Mouse (Mus musculus): ENCODE data around the gene Ipo7. TPM values are rescaled to one million over a fixed set of nuclear protein-coding genes. Genes with fewer than 3 reads are reported as not detected.

Gene Ipo7
- polyA plus RNA-seq, 1 experiment from 2014 or later = 41.1 TPM

- DNase-seq (ENCODE audit: low spot score) = no peak
- WGBS = 73% methylated on average over 7 of the region's 7 CpGs
Observed at GRCm38 (mm10) chr7:110091670-110092069, 73.6 kb downstream of the Ipo7 start.

GRCm38 (mm10) chr7:110096332-110096731 lies 78.3 kb downstream of the Ipo7 start:
- Histone ChIP-seq H3K27me3 (ENCODE audit: insufficient read depth, poor library complexity, severe bottlenecking) (no peaks in the 10 kb centered on the region), H3K4me1 (replicated peaks) (peaks cover 6% of the 10 kb centered on the region; the same call in 1 of the 2 replicates), H3K9me3 (no peaks in the 10 kb centered on the region), H3K36me3 (peaks cover 63% of the 10 kb centered on the region), H3K4me3 (no peak overlapping the region), H3K27ac (no peak overlapping the region)
- DNase-seq (ENCODE audit: low spot score) = no peak
- WGBS = 88% methylated on average over 4 of the region's 4 CpGs

More at GRCm38 (mm10) chr7:110091670-110092069, 73.6 kb downstream of the Ipo7 start:
- H3K27me3 ChIP-seq (ENCODE audit: insufficient read depth, poor library complexity, severe bottlenecking) = no peaks in the 10 kb centered on the region
- H3K36me3 ChIP-seq = peaks cover 100% of the 10 kb centered on the region
- no peak overlapping the region for H3K27ac ChIP-seq
- H3K4me1 ChIP-seq (replicated peaks) = no peaks in the 10 kb centered on the region
- H3K9me3 ChIP-seq = no peaks in the 10 kb centered on the region
- H3K4me3 ChIP-seq = no peak overlapping the region

- WGBS = 65% methylated on average over 7 of the region's 7 CpGs
- Histone ChIP-seq H3K4me3 (no peak overlapping the region), H3K36me3 (peaks cover 54% of the 10 kb centered on the region), H3K27me3 (ENCODE audit: insufficient read depth, poor library complexity, severe bottlenecking) (no peaks in the 10 kb centered on the region), H3K9me3 (no peaks in the 10 kb centered on the region), H3K4me1 (replicated peaks) (peaks cover 6% of the 10 kb centered on the region; the same call in 1 of the 2 replicates), H3K27ac (no peak overlapping the region)
- DNase-seq (ENCODE audit: low spot score) = no peak
Observed at GRCm38 (mm10) chr7:110097106-110097793, 79.2 kb downstream of the Ipo7 start.

GRCm38 (mm10) chr7:110100854-110101253 lies 82.8 kb downstream of the Ipo7 start:
- no peak overlapping the region for H3K4me3 ChIP-seq
- 53% methylated on average over 6 of the region's 6 CpGs for WGBS

GRCm38 (mm10) chr7:110101266-110101665 lies 83.2 kb downstream of the Ipo7 start:
- no peaks in the 10 kb centered on the region for H3K27me3 ChIP-seq (ENCODE audit: insufficient read depth, poor library complexity, severe bottlenecking)
- peaks cover 14% of the 10 kb centered on the region for H3K36me3 ChIP-seq
- no peaks in the 10 kb centered on the region for H3K9me3 ChIP-seq
- 77% methylated on average over 5 of the region's 5 CpGs for WGBS
- H3K27ac ChIP-seq = no peak overlapping the region
- H3K4me1 ChIP-seq (replicated peaks) = peaks cover 6% of the 10 kb centered on the region; the same call in 1 of the 2 replicates
- H3K4me3 ChIP-seq = no peak overlapping the region
- DNase-seq (ENCODE audit: low spot score) = no peak

More at GRCm38 (mm10) chr7:110100854-110101253, 82.8 kb downstream of the Ipo7 start:
- Histone ChIP-seq H3K4me1 (replicated peaks) (peaks cover 6% of the 10 kb centered on the region; the same call in 1 of the 2 replicates), H3K36me3 (peaks cover 18% of the 10 kb centered on the region), H3K9me3 (no peaks in the 10 kb centered on the region), H3K27ac (no peak overlapping the region), H3K27me3 (ENCODE audit: insufficient read depth, poor library complexity, severe bottlenecking) (no peaks in the 10 kb centered on the region)
- no peak for DNase-seq (ENCODE audit: low spot score)

GRCm38 (mm10) chr7:110105041-110105440 lies 87.0 kb downstream of the Ipo7 start:
- Histone ChIP-seq H3K9me3 (no peaks in the 10 kb centered on the region), H3K36me3 (no peaks in the 10 kb centered on the region), H3K27me3 (ENCODE audit: insufficient read depth, poor library complexity, severe bottlenecking) (no peaks in the 10 kb centered on the region), H3K4me1 (replicated peaks) (peaks cover 14% of the 10 kb centered on the region), H3K4me3 (no peak overlapping the region), H3K27ac (no peak overlapping the region)
- DNase-seq (ENCODE audit: low spot score) = no peak
- WGBS = 87% methylated on average over 5 of the region's 5 CpGs

Other genes starting within 250 kb of the Ipo7 start
- gene Nrip3, start 236.2 kb upstream of the Ipo7 start, polyA plus RNA-seq (2016; fragmentation: Nextera tagmentation; extraction: Ambion mirVana) = 0.68 and 0.86 TPM in 2 replicates
- 4.7 and 5.8 TPM in 2 replicates for gene Scube2, start 152.6 kb upstream of the Ipo7 start, polyA plus RNA-seq (2016; fragmentation: Nextera tagmentation; extraction: Ambion mirVana)
- gene Dennd5a, start 57.8 kb upstream of the Ipo7 start, polyA plus RNA-seq (2016; fragmentation: Nextera tagmentation; extraction: Ambion mirVana) = 26.9 and 28.8 TPM in 2 replicates
- gene Tmem41b, start 31.3 kb upstream of the Ipo7 start, polyA plus RNA-seq (2016; fragmentation: Nextera tagmentation; extraction: Ambion mirVana) = 65.7 and 75.1 TPM in 2 replicates
- 23.8 and 25.9 TPM in 2 replicates for gene Zfp143, start 42.9 kb downstream of the Ipo7 start, polyA plus RNA-seq (2016; fragmentation: Nextera tagmentation; extraction: Ambion mirVana)
- 24.0 and 28.2 TPM in 2 replicates for gene Wee1, start 103.8 kb downstream of the Ipo7 start, polyA plus RNA-seq (2016; fragmentation: Nextera tagmentation; extraction: Ambion mirVana)
- 18.1 and 26.6 TPM in 2 replicates for gene Swap70, start 203.4 kb downstream of the Ipo7 start, polyA plus RNA-seq (2016; fragmentation: Nextera tagmentation; extraction: Ambion mirVana)

Measured in hindbrain, embryonic 10.5 days (tissue).